Mouse (Mus musculus) ovary, postnatal 14 days (tissue): ENCODE data around the gene Ccser1.
"Not testable (repeated sequence)": the region's sequence is repeated elsewhere in the genome, so short reads cannot be mapped to it uniquely, and the experiment has no call there.

Experiments
- DNase-seq: peaks from one replicate; pipeline ENCODE4 v3.0.0; 2022; ENCODE audit warnings: low spot score

Ccser1 gene

DNA sequence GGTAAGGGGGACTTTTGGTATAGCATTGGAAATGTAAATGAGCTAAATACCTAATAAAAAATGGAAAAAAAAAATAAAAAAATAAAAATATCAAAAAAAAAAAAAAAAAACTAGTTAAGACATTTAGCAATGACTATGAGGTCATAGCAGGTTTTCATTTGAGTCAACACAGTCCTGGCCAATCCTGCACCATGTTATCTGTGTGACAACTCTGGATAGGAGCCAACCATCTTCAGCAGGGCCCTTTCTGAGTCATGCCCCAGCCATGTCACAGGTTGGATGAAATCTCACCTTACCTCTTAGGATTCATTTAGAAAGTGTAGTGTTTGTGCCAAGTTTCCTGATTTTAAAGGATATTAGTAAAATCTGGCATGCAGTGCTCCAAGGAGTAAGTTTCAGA is 45.2 kb downstream of the Ccser1 start:
- DNase-seq, result no peak

DNA sequence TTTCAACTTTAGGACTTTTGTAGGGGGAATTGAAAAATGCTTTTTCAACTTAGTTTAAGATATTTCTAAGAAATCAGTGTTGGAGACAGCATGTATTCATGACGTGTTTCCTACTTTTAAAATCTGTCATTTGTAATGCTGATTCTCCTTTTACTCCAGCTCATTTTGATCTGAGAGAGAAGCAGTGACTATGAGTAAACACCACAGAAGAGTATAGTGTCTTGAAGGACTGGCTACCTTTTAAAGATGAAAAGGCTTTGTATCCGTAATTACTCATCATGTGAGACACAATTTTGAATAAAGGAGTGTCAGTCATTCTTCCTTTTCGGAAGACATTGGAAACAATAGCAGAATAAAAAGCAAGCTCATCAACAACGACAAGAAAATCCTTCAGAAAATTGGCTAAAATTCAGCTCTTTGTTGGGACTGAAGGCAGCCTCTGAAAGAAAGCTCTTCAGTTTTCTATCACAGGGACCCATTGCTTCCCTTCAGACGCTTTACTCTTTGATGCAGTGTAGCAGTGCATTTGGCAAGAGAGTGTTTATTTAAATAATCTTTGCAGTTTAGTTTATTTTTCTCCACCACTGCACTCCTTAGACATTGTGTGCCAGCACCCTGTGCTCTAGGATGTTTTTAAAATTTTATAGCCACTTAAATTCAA is 50.1 kb downstream of the Ccser1 start:
- no peak for DNase-seq

DNA sequence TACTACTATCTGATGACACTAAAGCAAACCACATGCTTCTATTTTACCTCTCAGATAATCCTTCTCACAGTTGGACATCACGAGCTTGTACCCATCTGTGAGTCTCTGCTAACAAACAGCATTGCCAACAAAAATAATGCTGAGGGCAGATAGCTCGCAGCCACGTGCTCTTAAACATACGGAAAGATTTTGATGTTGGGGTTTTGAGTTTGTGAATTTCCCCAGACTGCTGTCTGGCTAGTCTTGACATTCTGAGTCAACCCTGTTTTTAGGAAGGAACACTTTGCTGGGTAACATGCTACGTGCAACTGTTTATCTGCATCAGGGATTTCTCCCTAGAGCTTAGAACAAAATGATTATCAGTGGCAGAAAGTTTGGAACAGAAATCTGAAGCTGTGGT is 52.9 kb downstream of the Ccser1 start:
- no peak for DNase-seq

DNA sequence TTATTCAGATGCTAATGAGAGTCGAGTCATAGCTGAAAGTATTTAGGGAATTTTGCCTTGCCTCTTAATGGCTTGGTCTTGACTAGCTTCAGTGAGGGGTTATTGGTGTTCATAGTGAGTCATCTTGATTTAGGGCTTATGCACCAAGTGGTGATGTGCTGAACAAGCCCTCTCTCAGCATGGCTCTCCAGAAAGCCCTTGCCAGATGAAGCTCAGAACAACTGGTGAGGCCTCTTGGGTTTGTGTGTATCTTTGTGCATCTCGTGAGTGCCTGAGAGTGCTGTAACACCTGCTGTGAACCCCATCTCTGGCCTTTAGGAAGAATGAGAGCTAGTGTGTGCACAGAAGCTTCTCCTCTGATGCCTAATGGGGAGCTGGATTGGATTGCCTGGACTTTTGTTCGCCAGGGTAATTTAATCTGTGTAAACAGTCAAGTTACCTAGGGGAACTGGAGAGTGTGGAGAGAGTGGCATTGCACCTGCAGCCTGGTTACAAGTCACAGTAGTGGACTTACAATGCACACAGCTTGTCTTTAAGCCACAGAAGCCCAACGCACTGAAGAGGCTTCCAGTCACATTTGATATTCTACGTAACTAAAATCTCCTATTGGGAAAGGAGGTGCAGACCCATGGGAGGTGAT is 53.5 kb downstream of the Ccser1 start:
- DNase-seq, result no peak

DNA sequence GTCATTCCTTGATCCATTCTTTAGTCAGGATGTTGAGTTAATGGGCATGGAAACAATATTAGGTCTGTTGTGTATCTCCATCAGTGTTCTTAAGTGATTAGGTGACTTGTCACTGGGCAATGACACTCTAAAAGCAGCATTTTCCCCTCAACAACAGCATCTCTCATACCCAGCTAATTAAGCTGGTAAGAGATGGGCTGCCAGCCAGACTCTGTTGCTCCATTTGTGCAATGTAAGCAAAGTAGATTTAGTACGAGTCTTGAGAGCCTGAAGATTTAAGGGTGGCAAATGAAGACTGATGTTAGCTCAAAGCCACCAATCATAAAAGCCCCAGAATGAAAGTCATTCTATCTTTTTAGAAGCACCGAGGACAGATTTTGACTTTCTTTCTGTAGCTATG is 60.5 kb downstream of the Ccser1 start:
- no peak for DNase-seq

DNA sequence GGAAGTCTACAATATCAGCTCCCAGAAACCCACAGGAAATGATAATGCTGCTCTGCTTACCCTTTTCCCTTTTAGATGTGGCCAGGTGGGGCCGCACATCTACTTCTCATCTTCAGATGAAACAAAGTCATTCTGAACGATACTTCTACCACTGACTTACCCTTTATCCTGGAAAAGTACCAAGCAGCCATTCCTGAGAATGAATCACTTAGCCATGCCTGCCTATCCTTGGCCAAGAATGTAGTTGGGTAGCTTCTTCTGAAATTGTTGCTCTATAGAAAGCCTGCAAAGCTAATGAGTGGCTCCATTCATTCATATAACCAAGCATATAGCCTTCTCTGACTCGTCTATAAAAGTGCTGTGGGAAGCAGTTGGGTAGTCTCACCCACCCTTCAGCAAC is 62.4 kb downstream of the Ccser1 start:
- no peak for DNase-seq

DNA sequence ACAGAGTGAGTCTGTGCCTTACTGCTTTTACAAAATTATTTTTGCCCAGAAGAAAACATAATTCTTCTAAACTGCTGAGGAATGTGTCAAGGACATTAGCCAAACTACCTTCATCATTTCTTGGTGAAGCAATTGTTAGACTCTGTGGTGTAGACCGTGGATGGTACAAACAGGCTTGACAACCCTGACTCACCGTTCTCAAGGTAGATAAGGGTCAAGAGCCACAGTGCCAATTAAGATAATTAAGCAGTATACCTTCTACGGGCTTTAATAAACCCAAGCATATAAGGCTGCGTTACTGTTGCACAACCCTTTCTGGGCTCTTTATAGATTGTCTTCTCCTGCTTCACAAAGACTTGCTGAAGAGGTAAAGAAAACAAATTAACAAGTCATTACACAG is 66.4 kb downstream of the Ccser1 start:
- no peak for DNase-seq

DNA sequence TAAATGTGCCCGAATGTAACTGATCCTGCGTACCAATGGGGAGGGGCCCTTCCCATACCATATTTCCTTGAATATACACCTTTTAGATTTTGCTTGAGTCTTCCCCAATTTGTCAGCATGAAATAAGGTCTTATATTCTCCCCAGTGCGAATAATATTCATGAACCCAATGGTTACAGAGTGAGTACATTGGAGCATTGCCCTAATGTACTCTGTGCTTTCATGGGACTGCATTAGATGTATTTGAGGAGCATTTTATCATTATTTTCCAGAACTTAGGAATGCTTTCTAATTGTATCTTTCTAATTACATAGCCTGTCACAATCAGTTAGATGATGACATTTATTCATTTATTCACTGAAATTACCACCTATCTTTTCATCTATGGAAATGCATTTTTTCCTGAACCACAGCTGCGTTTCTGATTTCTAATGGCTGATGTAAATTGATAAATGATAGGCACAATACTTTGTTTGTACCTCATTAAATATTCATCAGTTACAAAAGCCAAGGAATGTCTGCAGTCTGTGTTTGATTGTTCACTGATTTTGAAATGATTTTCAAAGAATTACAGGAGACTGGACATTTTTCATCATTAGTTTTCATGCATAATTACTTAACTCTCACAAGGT is 67.8 kb downstream of the Ccser1 start:
- DNase-seq, result no peak

DNA sequence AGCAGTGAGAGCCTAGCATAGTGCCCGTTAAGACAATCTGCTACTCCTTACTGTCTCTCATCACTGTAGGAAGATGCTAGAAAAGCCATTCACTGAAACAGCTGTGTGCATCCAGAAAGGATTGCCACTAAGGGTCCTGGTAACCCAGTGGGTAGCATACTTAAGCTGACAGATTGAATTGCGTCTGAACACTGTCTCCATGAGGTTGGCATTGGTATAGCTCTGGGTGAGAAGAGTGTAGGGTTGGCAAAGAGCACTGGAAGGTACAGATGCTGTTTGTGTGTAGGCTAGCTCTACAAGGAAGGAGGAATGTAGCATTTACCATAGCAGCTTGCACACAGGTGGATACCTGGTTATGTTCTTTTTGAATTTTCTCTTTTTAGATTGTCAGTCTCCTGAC is 68.6 kb downstream of the Ccser1 start:
- DNase-seq, result no peak

DNA sequence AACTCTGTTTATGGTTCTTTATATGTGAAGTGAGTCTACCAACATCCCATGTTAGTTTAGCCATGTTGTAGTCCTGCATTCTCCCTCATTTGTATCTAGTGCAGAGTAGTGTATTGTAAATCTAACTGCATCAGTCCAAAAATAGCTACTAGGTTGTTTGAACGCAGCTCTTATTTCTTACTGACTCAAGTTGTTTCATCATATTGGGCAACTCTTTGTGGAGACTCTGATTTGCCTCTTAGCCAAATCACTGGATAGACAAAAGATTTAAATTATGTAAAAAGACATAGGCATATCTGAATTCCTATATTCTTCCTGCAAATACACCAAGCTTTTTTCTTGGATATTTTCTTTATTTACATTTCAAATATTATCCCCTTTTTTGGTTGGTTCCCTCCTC is 71.1 kb downstream of the Ccser1 start:
- no peak for DNase-seq

DNA sequence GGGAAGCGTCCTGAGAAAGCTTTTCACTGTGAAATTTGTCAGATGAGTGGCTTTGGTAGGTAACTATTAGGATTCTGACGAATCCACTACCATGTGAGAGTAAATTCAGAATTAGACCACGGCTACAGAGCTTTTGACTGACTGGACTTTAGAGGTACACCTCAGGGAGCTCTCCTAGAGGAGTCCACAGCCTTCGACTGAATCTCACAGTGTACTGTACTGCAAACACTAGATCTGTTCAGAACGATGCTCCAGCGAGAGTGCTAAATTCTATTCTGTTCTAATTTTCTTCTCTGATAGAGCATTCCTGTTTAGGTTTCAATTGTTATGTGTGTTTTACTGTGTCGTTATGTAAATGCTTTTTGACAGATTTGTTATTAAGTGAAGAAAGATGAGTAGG is 72.8 kb downstream of the Ccser1 start:
- no peak for DNase-seq

DNA sequence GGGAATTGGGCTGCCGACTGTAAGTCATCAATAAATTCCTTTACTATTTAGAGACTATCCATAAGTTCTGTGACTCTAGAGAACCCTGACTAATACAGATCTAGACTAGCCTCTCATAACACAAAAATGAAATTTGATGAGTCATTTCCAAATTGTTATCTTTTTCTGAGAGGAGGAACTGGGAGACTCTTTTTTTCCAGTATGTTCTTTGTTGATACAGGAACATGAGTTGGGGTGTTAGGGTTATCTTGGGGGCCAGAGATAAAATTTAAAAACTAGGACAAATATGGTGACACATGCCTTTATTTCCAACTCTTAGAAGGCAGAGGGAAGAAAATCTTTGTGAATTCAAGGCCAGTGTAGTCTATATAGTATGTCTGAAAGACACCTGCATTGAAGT is 75.8 kb downstream of the Ccser1 start:
- not testable (repeated sequence) for DNase-seq

DNA sequence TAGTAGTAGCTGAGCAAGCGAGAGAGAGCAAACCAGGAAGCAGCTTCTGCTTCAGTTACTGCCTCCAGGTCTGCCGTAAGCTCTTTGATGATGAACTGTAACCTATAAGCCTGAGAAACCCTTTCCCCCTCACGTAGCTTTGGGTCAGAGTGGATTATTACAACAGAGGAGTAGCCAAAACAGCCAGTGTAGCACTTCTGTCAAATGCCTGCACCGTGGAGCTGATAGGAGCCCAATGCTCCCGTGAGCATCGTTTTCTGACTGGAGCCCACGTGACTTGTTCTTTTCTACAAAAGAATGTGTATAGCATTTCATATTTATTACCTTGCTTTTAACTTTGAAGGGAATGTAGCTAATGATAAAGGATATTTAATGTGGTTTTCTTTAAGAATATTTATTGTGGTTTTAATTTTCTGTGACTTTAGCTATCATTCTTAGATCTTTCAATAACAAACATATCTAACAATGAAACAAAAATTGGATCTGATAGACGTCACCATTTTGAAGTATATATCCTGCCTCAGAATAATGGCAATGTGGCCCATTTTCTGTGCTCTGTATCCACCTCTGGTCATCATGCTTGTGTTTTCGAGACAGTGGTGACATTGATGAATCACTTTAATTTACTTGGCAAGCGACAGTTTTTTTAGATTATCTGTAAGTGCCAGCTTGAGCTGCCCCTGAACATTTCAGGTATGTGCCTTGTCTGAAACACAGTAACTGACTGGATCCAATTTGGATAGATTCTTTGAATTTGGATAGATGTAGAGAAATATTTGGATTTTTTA is 78.9 kb downstream of the Ccser1 start:
- no peak for DNase-seq

DNA sequence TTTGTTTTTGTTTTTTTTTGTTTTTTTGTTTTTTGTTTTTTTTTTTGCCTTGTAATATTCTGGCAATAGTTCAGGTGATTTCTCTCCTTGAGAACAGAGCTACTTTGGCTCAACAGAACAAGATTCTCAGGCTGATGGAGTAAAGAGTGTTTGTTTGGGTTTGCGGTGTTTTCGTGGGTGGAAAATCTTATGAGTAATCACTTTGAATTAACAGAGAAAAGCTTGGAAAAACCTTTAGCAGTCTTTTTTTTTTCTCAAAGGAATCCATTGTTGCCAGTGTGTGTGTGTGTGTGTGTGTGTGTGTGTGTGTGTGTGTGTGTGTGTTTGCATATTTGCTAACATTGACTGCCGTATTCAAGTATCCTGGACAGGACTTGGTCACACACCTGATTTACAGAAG is 81.3 kb downstream of the Ccser1 start:
- no peak for DNase-seq

DNA sequence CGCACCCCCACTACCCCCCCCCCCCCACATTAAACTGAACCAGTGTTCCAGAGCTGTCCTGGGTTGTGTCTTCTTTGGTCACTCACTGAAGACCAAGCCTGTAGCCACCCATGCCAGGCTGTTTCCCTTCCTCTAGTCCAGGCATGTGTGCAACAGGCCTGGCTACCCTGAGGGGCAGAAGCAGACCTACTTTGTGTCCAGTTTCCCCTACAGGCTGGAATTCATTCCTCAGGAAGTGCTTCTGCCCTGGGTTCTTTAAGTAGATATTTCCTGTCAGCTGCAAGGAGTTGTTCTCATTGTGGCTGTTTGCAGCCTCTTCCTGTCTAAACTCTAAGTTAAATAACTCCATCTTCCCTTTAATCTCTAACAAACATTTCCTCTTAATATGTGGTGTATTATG is 82.3 kb downstream of the Ccser1 start:
- DNase-seq, result no peak

DNA sequence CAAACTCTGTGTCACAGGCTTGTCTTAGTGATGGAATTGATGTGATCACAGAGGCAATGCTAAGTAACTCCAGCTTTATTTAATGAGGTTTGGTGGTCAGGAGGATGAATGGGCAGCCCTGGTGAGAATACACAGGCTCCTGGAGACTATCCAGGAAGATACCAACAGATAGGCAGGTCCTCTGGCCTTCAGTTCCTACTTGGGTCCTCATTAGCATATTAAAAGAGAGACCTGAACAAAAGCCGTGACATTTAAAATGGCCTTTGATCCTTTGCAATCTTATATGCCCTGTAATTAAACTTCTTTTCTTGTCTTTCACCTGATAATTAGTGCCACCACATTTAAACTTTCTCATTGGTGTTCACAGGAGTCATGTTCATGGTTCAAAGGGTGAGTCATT is 83.2 kb downstream of the Ccser1 start:
- no peak for DNase-seq

DNA sequence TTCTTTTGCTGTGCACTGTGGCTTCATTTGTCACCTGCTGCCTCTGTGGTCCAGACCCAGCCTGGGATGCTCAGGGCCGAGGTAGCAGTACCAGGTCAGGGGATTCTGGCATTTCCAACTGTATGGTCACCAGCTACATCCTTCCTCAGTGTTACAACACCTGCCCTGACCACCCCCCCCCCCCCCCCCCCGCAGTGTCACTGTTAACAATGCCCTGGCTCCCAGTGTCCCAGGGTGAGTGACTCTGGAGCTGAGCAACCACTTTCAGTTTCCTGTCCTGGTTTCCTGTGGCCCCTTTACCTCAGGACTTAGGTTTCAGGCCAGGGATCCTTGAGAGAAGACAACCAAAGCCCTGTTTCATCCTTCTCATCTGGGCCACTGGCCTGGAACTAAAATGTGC is 90.9 kb downstream of the Ccser1 start:
- no peak for DNase-seq

DNA sequence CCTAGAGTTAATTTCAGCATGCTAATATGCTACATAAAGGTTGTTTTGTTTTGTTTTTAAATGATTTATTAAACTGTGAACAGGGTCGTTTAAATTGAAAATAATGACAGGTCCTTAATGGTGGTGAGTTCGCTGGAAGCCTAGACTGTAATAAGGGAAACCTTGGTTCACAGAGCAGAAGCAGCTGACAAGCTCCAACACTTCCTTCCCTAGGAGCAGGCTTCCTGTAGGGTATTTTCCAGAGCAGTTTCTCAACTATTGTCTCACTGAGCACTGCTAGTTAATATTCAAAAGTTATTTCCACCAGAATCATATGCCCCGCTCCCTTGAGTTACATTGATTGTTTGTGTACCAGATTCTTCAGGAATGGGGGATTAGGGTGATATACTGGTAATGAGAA is 93.3 kb downstream of the Ccser1 start:
- no peak for DNase-seq

DNA sequence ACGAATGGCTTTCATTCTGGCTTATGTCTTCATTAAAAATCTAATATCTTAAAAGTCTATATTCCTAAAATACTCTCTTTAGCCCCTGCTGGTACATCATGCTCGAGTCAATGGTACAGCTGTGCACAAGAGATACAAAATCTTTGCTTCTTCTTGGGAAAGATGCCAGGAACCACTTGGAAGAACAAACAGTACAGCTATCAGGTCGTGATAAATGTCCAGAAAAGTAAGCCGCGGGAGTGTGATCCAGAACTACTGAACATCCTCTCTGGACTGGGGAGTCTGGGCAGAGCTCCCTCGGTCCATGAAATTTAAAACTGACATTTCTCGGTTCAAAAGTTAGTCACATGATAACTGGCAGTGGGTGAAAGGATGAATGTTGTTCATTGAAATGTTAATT is 99.4 kb downstream of the Ccser1 start:
- DNase-seq, result no peak

DNA sequence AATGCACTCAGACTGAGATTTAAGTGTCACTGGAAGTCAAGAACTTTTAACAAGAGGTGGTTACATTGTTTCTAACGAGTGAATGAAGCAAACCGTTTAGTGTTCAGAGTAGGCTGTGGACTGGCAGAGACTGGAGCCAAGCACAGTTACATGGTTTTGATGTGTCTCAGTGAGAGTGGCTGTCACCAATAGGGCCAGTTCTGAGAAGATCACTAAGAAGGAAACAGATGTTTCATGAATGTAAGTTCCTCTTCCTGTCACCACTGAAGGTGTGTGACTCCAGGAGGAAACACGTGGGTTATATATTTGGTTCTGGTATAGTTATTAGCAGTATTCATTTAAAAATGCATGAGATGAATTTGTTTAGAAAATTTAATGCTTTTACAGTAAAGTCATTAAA is 112.8 kb downstream of the Ccser1 start:
- no peak for DNase-seq

DNA sequence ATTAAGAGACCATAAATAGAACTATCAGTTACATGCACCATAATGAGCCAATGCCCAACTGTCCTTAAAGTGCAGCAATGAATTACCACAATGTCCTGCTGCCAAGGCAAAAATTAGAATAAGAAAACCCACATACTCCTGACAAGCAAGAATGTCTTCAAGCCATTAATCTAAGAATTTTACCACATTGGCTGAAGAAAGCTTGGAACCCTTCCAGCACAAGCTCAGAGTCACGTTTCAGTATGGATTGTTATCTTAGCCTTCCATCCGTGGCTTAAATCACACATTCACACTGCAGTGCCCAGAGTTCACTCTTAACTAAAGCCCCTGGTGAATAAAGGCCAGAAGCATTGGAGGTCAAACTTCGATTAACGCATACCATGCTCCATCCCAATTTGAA is 115.4 kb downstream of the Ccser1 start:
- no peak for DNase-seq

DNA sequence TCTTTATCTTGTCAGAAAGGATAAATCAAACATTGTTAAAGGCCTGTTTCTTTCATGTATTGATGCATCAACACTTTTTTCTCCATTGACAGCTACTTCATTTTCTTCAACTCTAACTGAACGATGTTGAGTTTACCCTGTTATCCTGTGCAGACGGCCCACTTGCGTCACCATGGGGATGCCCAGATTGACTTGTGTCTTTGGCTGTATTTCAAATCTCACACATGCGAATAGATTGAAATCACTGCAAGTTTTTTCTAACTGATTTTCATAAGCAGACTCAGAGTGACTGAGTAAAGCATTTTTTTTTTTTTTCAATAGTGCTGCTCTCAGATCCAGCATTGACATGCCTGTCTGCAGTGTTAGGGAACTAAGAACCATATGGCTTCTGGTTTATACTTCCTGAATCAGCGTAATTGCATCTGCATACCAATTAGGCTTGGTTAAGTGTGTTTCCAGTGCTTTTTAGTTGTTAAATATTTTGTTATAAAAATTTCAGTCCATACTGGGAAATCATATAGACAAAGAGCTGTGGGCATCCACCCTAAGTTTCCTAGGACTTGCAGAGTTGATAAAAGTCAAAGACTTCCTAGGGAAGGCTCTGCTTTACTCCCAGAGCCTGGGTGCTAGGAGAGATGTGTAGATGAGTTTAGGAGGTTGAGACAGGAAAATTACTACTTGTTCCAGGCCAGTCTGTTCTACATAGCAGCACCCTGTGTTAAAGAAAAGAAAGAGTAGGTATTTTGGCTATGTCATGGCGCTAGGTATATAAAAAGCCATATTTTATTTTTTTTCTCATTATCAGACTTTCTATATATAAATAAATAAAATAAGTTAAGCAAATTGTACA is 116.3 kb downstream of the Ccser1 start:
- no peak for DNase-seq
